Mouse (Mus musculus): Measurements from ENCODE around the gene Tm4sf19. TPM values are rescaled to one million over a fixed set of nuclear protein-coding genes. Genes with fewer than 3 reads are reported as not detected.
A peak's percentile ranks its signal among the peaks of the same experiment; 100 is the strongest.

Tm4sf19 gene
- not detected for total RNA-seq (2022)

GRCm38 (mm10) chr16:32400267-32400666 lies at the start of gene Tm4sf19:
TSS of gene Tm4sf19 (plus strand) at chr16:32400506.
- DNase-seq (ENCODE audit: low spot score in 2 of 2) = no peak

DNA sequence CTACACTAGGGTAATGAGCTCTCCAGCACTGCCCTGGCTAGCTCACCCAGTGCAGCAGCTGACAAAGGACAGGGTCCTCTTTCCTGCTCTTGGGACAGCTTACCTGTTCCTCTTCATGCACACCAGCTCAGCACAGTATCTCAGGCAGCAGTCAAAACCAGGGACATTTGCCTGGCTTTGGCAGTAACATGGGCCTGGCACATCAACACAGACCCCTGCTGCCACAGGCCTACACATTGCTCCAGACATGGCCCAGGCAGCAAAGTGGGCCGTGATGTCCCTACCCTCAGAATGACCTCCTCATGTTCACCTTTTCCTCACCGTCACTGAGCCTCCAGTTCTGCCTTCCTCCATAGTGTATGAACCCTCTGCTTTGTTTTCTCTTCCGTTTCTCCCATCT lies 49.5 kb upstream of the Tm4sf19 start:
- DNase-seq (ENCODE audit: low spot score in 2 of 2) = no peak

- no peak for DNase-seq (ENCODE audit: low spot score in 2 of 2)
These were observed 36.8 kb upstream of the Tm4sf19 start for GRCm38 (mm10) chr16:32363530-32363929.

GRCm38 (mm10) chr16:32371351-32371750 lies 29.0 kb upstream of the Tm4sf19 start:
- peak in 1 of 2 experiments; percentile 23 for DNase-seq (ENCODE audit: low spot score in 2 of 2)

- DNase-seq (ENCODE audit: low spot score in 2 of 2) = no peak
These were observed 20.7 kb upstream of the Tm4sf19 start for GRCm38 (mm10) chr16:32379575-32379974.

DNA sequence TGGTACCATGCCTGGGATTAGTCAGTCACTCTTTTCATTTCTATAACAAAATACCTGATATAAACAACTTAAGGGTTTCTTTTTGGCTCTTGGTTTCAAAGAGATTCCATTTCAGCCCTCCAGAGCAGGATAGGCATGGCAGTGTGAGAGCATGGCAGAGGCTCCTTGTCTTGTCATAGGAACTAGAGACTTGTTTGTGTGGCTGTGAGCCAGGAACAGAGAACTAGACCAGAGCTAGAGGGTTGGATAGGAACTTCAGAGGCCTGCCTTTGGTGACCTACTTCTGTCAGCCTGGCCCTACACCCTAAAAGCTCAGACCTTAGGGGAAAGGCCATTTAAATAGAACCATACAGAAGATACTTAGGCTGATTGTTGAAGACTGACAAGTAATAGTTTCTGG lies 17.4 kb upstream of the Tm4sf19 start:
- no peak for DNase-seq (ENCODE audit: low spot score in 2 of 2)

GRCm38 (mm10) chr16:32384885-32385284 lies 15.4 kb upstream of the Tm4sf19 start:
- no peak for DNase-seq (ENCODE audit: low spot score in 2 of 2)

DNA sequence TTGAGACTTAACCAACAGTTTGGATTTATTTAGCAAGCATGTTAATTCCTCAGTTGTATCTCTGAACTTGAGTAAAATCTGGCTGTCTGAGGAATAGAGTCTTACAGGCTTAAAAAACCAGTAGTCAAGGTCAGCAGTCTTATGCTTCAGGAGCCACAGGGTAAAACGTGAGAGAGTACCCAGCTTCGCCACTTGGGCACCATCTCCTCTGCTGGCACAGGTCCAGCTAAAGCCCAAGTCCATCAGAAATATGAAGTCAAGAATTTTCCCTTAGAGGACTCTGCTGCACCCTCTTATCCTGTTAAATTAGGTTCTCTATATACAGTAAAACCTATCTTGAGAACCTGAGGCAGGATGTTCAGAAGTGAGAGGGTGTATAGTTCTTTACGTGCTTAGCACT lies 13.5 kb upstream of the Tm4sf19 start:
- DNase-seq (ENCODE audit: low spot score in 2 of 2) = no peak

- DNase-seq (ENCODE audit: low spot score in 2 of 2) = no peak
These were observed 11.3 kb upstream of the Tm4sf19 start for GRCm38 (mm10) chr16:32389049-32389448.

DNA sequence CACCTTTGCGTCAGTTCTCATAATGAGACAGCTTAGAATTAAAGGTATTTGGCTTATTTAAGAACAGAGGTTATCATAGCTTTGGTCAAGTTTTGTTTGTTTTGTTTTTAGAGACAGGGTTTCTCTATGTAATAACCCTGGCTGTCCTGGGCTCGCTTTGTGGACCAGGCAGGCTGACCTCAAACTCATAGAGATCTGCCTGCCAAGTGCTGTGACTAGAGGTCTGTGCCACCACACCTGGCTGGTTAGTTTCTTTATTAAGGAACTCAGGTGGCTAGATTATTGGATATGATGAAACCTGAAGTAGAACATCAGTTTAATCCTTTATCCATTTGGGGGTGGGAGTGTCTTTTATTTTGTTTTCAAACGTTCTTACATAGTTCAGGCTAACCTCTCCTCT lies 10.5 kb upstream of the Tm4sf19 start:
- no peak for DNase-seq (ENCODE audit: low spot score in 2 of 2)

DNA sequence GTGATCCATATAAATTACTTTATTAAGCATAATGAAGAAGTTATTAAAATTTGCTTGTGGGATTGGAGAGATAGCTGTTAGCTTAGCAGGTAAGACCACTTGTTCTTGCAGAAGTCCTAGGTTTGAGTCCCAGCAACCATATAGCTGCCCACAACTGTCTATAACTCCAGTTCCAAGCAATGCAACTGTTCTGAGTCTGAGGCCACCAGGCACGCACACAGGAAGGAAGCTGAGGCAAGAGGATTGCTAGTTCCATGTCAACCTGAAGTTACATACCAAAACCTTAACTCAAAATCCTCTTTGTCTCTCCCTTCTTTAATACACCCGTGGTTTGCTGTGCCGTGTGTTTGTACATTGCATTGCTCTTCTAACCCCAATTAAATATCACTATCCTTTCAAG lies 9.4 kb upstream of the Tm4sf19 start:
- no peak for DNase-seq (ENCODE audit: low spot score in 2 of 2)

- no peak for DNase-seq (ENCODE audit: low spot score in 2 of 2)
These were observed 4.4 kb upstream of the Tm4sf19 start for GRCm38 (mm10) chr16:32395679-32396540.

DNA sequence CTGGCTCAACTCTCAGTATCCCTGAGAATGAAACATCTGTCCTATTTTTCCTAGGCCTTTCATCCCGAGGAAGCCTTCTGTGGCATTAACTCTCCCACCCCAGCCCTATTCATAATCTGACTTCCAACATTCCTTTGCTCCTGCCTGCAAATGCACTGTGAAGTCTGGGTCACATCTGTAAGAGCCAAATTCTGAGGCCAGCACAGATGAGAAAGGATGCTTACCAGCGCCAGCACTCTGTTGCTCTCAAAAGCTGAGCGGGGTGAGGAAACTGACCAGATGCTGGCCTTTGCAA lies 3.8 kb upstream of the Tm4sf19 start:
- DNase-seq (ENCODE audit: low spot score in 2 of 2) = no peak

DNA sequence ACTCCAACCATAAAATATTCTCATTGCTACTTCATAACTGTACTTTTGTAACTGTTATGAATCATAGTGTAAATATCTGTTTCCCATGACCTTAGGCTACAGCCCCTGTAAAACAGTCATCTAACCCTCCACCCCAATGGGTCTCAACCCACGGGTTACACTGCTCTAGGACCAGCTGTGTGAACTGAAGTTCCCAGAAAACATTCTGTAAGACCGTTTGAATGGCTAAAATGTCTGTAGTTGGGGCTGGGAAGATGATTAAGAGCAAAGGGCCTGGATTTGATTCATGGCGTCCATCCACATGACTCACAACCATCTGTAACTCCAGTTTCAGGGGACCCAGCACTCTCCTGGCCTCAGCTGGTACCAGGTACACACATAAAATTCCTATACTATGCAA lies 2.1 kb upstream of the Tm4sf19 start:
- DNase-seq (ENCODE audit: low spot score in 2 of 2) = no peak

GRCm38 (mm10) chr16:32401335-32401965 lies 1.1 kb downstream of the Tm4sf19 start:
- DNase-seq (ENCODE audit: low spot score in 2 of 2) = no peak

DNA sequence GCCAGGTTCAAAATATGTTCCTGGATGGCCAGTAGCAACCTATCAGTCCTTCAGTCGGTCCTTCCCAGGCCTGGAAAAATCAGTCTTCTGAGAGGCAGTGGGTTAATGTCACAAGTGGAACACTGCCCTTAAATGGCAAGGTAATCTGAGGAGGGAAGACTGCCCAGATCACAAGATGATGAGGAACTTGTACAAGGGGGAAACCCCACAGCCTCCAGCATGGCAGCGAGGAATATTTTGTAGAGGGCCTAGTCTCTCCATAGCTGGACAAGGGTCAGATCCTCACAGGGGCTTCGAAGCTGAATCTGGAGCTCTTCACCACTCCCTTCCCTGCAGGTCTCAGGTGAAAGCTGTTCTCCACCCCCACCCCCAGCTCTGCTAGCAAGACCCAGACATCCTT lies 2.5 kb downstream of the Tm4sf19 start:
- DNase-seq (ENCODE audit: low spot score in 2 of 2) = no peak

- DNase-seq (ENCODE audit: low spot score in 2 of 2) = no peak
These were observed 5.4 kb downstream of the Tm4sf19 start for GRCm38 (mm10) chr16:32405716-32406115.

DNA sequence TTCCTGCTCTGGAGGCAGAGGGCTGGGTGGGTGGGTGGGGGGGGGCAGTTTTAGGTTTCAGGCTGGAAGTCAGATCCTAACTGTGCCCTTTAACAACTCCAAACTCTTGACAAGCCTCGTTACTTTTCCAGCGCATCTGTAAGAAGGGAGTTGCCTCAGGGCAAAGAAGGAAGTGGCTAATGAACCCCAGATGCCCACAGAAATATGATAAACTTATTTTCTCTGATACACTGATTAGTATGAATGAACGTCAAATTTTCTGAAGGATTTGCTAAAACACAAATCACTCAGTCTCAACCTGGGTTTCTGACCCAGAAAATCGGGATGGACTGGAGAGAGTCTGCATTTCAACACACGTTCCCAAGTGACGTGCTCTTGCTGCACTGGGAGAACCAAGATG lies 6.4 kb downstream of the Tm4sf19 start:
- DNase-seq (ENCODE audit: low spot score in 2 of 2) = no peak

DNA sequence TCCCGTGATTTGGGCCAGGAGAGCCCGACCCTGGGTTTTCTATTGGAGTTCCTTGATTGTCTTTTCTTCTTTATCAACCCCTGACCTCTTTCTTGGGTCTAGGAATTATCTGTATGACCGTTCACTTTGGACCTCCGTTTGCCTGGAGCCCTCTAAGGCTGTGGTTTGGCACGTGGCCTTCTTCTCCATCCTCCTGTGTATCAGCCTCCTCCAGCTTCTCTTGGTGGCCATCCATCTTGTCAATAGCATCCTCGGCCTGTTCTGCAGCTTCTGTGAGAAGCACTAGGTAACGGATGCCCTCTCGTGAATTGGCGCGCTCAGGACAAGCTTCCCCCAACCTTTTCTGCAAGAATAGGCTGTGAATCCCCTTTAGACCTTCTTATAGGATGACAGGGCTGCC lies 7.4 kb downstream of the Tm4sf19 start:
- DNase-seq (ENCODE audit: low spot score in 2 of 2) = no peak

GRCm38 (mm10) chr16:32417457-32417856 lies 17.2 kb downstream of the Tm4sf19 start:
- DNase-seq (ENCODE audit: low spot score in 2 of 2) = no peak

- DNase-seq (ENCODE audit: low spot score in 2 of 2) = peak; percentile 92 to 93
These were observed 19.5 kb downstream of the Tm4sf19 start, which contains the start of gene Tctex1d2 for GRCm38 (mm10) chr16:32419517-32420483. TSS of gene Tctex1d2 (plus strand) at chr16:32419702.

DNA sequence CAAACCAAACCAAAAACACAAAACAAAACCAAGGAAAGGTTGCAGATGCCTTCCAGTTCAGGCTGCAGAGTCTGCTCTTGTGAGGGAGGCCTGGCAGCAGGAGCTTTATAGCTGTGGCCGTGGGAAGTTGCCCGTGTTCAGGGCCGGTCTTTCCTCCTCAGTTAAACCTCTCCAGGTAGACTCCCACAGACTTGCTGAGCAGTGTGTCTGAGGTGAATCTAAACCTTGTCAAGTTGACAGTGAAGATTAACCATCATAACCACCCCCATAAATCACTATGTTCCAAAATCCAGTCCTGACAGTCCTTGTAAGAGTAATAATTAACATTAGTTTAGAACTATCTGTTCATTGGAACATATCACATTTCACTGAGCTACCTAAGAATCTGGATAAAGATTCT lies 27.2 kb downstream of the Tm4sf19 start:
- DNase-seq (ENCODE audit: low spot score in 2 of 2) = no peak

Data from layer of hippocampus, adult 8-10 months (tissue).